Mouse (Mus musculus) myocyte (in vitro differentiated cells): ENCODE data around the gene Cym. TPM values are rescaled to one million over a fixed set of nuclear protein-coding genes. Genes with fewer than 3 reads are reported as not detected.

Source experiments
- H3K27me3 ChIP-seq: one replicate; pipeline ENCODE4 v1.6.1; 2011; ENCODE audit not compliant: control insufficient read depth, insufficient read depth, insufficient read length
- H3K36me3 ChIP-seq: one replicate; pipeline ENCODE4 v1.6.1; 2011; ENCODE audit not compliant: control insufficient read depth, insufficient read depth
- H3K4me2 ChIP-seq: one replicate; pipeline ENCODE4 v1.6.1; 2011; ENCODE audit warnings: low read depth, control low read depth
- H3K4me3 ChIP-seq: one replicate; pipeline ENCODE4 v1.5.1; 2011; ENCODE audit warnings: mild to moderate bottlenecking, control low read depth, moderate library complexity
- H3K79me2 ChIP-seq: one replicate; pipeline ENCODE4 v1.6.1; 2011; ENCODE audit not compliant: control insufficient read depth, insufficient read depth
- H3ac ChIP-seq: one replicate; pipeline ENCODE4 v1.6.1; 2011; ENCODE audit not compliant: control insufficient read depth, insufficient read length
- CEBPB ChIP-seq: IDR thresholded peaks from 2 replicates; pipeline ENCODE4 v1.6.1; 2011; ENCODE audit warnings: mild to moderate bottlenecking, moderate library complexity; ENCODE audit not compliant: poor library complexity, insufficient read depth, severe bottlenecking
- E2F4 ChIP-seq: IDR thresholded peaks from one replicate; pipeline ENCODE4 v1.6.1; 2011; ENCODE audit warnings: mild to moderate bottlenecking, control low read depth, moderate library complexity; ENCODE audit not compliant: insufficient read depth
- MAX ChIP-seq: IDR thresholded peaks from one replicate; pipeline ENCODE4 v1.6.1; 2011; ENCODE audit warnings: low read depth, mild to moderate bottlenecking, control low read depth
- MYOD1 ChIP-seq, 3 experiments: IDR thresholded peaks; one replicate each; pipeline ENCODE4 v1.6.1; 2011; ENCODE audit warnings: control low read depth in 2 of 3, low read depth in 2 of 3, mild to moderate bottlenecking in 2 of 3, moderate library complexity in 1 of 3; ENCODE audit not compliant: insufficient read length in 2 of 3, control insufficient read depth in 1 of 3
- MYOG ChIP-seq, 3 experiments: IDR thresholded peaks; one replicate each; pipeline ENCODE4 v1.6.1; 2011; ENCODE audit warnings: control low read depth in 2 of 3, low read depth in 2 of 3, mild to moderate bottlenecking in 2 of 3; ENCODE audit not compliant: insufficient read length in 2 of 3, control insufficient read depth in 1 of 3, insufficient read depth in 1 of 3
- POLR2A ChIP-seq: IDR thresholded peaks from one replicate; pipeline ENCODE4 v1.6.1; 2011; ENCODE audit warnings: low read depth, mild to moderate bottlenecking, control low read depth, moderate library complexity; ENCODE audit not compliant: insufficient read length
- POLR2AphosphoS2 ChIP-seq: IDR thresholded peaks from one replicate; pipeline ENCODE4 v1.6.1; 2011; ENCODE audit warnings: low read depth, control low read depth; ENCODE audit not compliant: insufficient read length
- REST ChIP-seq: IDR thresholded peaks from one replicate; pipeline ENCODE4 v1.6.1; 2011; ENCODE audit warnings: mild to moderate bottlenecking, control low read depth, moderate library complexity; ENCODE audit not compliant: insufficient read depth, insufficient read length
- SRF ChIP-seq: IDR thresholded peaks from one replicate; pipeline ENCODE4 v1.6.1; 2011; ENCODE audit warnings: low read depth; ENCODE audit not compliant: control insufficient read depth, insufficient read length
- TCF12 ChIP-seq: IDR thresholded peaks from one replicate; pipeline ENCODE4 v1.6.1; 2011; ENCODE audit warnings: mild to moderate bottlenecking, control low read depth; ENCODE audit not compliant: poor library complexity, insufficient read depth, severe bottlenecking
- TCF3 ChIP-seq: IDR thresholded peaks from one replicate; pipeline ENCODE4 v1.6.1; 2011; ENCODE audit warnings: low read depth, control low read depth; ENCODE audit not compliant: insufficient read length
- USF1 ChIP-seq: IDR thresholded peaks from one replicate; pipeline ENCODE4 v1.6.1; 2011; ENCODE audit warnings: low read depth, mild to moderate bottlenecking, control low read depth, moderate library complexity
- polyA plus RNA-seq: library from polyadenylated mRNA; unstranded; fragments of >200 nt; fragmentation: generic; extraction: Trizol; gene quantifications from one replicate; pipeline ENCODE4 v1.2.1, GENCODE M21; 2012; ENCODE audit warnings: missing spikeins

The Cym gene
- polyA plus RNA-seq, 1 experiment, result 0.05 TPM

- TF ChIP-seq CEBPB (no peak), MYOG (IDR thresholded peaks at IDR 0.05; ENCODE audit: control insufficient read depth in 1 of 3, insufficient read depth in 1 of 3, insufficient read length in 2 of 3, low read depth in 2 of 3) (no peak), TCF3 (no peak), USF1 (no peak), MAX (no peak), REST (no peak), MYOD1 (IDR thresholded peaks at IDR 0.05; ENCODE audit: control insufficient read depth in 1 of 3, insufficient read length in 2 of 3, low read depth in 2 of 3) (no peak), E2F4 (no peak), TCF12 (no peak), POLR2AphosphoS2 (no peak), SRF (no peak), POLR2A (no peak)
- Histone ChIP-seq H3K4me2 (no peak overlapping the region), H3ac (no peak overlapping the region), H3K36me3 (no peaks in the 10 kb centered on the region), H3K27me3 (no peaks in the 10 kb centered on the region), H3K4me3 (no peak overlapping the region), H3K79me2 (no peaks in the 10 kb centered on the region)
Measured at GRCm38 (mm10) chr3:107256724-107257123, 35.2 kb upstream of the Cym start.

DNA sequence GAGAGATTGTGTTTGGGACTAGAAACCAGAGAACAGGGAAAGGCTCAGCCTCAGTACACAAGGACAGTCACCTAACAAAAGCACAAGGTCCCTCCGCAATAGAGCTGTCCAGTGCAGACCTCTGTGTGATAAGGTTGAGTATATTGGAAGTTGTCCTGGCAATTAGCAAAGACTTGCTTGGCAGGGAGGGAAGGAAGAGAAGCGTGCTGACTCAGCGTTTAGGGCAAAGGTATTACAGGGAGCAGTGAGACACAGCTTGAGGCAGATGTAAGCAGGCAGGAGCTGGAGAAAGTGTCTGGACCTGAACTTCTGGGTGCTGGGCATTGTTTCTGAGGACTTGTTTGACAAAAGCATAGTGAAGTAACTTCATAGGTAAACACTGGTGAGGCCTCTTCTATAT lies 34.5 kb upstream of the Cym start:
- Histone ChIP-seq H3K4me3 (no peak overlapping the region), H3K27me3 (no peaks in the 10 kb centered on the region), H3ac (no peak overlapping the region), H3K79me2 (no peaks in the 10 kb centered on the region), H3K36me3 (no peaks in the 10 kb centered on the region), H3K4me2 (no peak overlapping the region)
- TF ChIP-seq E2F4, result no peak
- no peak for TF ChIP-seq MYOG (IDR thresholded peaks at IDR 0.05; ENCODE audit: control insufficient read depth in 1 of 3, insufficient read depth in 1 of 3, insufficient read length in 2 of 3, low read depth in 2 of 3)
- no peak for TF ChIP-seq REST
- no peak for TF ChIP-seq POLR2A
- TF ChIP-seq TCF3, result no peak
- no peak for TF ChIP-seq POLR2AphosphoS2
- no peak for TF ChIP-seq USF1
- TF ChIP-seq TCF12, result no peak
- TF ChIP-seq MAX, result no peak
- TF ChIP-seq CEBPB, result no peak
- TF ChIP-seq SRF, result no peak
- TF ChIP-seq MYOD1 (IDR thresholded peaks at IDR 0.05; ENCODE audit: control insufficient read depth in 1 of 3, insufficient read length in 2 of 3, low read depth in 2 of 3), result no peak

- Histone ChIP-seq H3K79me2 (no peaks in the 10 kb centered on the region), H3K4me2 (no peak overlapping the region), H3ac (no peak overlapping the region), H3K36me3 (no peaks in the 10 kb centered on the region), H3K27me3 (no peaks in the 10 kb centered on the region), H3K4me3 (no peak overlapping the region)
- TF ChIP-seq POLR2A, result no peak
Measured at GRCm38 (mm10) chr3:107253925-107254324, 32.4 kb upstream of the Cym start.

- Histone ChIP-seq H3K36me3 (no peaks in the 10 kb centered on the region), H3K27me3 (no peaks in the 10 kb centered on the region), H3K4me3 (no peak overlapping the region), H3K79me2 (no peaks in the 10 kb centered on the region), H3K4me2 (no peak overlapping the region), H3ac (no peak overlapping the region)
- TF ChIP-seq TCF12, result no peak
- no peak for TF ChIP-seq USF1
- no peak for TF ChIP-seq REST
- TF ChIP-seq POLR2A, result no peak
- TF ChIP-seq E2F4, result no peak
- TF ChIP-seq CEBPB, result no peak
- no peak for TF ChIP-seq MAX
- TF ChIP-seq SRF, result no peak
- no peak for TF ChIP-seq MYOG (IDR thresholded peaks at IDR 0.05; ENCODE audit: control insufficient read depth in 1 of 3, insufficient read depth in 1 of 3, insufficient read length in 2 of 3, low read depth in 2 of 3)
- no peak for TF ChIP-seq MYOD1 (IDR thresholded peaks at IDR 0.05; ENCODE audit: control insufficient read depth in 1 of 3, insufficient read length in 2 of 3, low read depth in 2 of 3)
- TF ChIP-seq TCF3, result no peak
- TF ChIP-seq POLR2AphosphoS2, result no peak
Measured at GRCm38 (mm10) chr3:107252035-107252434, 30.5 kb upstream of the Cym start.

GRCm38 (mm10) chr3:107250320-107250719 lies 28.8 kb upstream of the Cym start:
- no peaks in the 10 kb centered on the region for H3K36me3 ChIP-seq
- TF ChIP-seq MYOD1 (IDR thresholded peaks at IDR 0.05; ENCODE audit: control insufficient read depth in 1 of 3, insufficient read length in 2 of 3, low read depth in 2 of 3) (peak in 2 of 3 experiments; percentile 66 to 77), SRF (no peak), MYOG (IDR thresholded peaks at IDR 0.05; ENCODE audit: control insufficient read depth in 1 of 3, insufficient read depth in 1 of 3, insufficient read length in 2 of 3, low read depth in 2 of 3) (peak in 1 of 3 experiments; percentile 68)
- H3K27me3 ChIP-seq, result no peaks in the 10 kb centered on the region
- no peak overlapping the region for H3K4me2 ChIP-seq
- H3ac ChIP-seq, result no peak overlapping the region
- H3K79me2 ChIP-seq, result no peaks in the 10 kb centered on the region
- H3K4me3 ChIP-seq, result no peak overlapping the region
